Mouse (Mus musculus) erythroblast, embryonic 14.5 days (primary cell): ENCODE results near the gene Cbfa2t3.

Experiments
- GATA1 ChIP-seq: IDR thresholded peaks from 2 replicates; pipeline ENCODE4 v1.6.1; 2012; ENCODE audit warnings: low read length, inconsistent platforms, mixed read lengths
- TAL1 ChIP-seq: IDR thresholded peaks from 3 replicates; pipeline ENCODE4 v1.6.1; 2012; ENCODE audit warnings: low read length, inconsistent platforms, mixed read lengths

DNA sequence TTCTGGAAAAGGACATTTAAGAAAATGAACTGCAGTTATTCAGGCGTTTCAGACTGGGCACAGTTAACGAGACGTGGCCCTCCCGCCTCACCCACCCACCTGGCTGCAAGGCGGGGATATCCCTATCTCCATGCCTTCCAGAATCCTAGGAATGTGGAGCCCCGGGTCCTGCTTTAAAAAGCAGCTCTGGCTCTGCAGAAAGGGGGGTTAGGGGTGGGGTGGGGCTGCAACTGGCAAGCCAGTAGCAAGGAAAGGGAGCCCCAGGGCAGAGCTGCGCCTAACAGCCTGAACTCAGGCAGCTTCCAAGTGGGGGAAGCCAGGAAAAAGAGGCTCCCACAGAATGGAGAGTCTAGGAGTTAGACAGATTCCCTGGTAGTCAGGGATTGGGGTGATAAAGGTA lies 119.7 kb downstream of the Cbfa2t3 start:
- TF ChIP-seq TAL1 = no peak
- no peak for TF ChIP-seq GATA1
